Mouse (Mus musculus) testis, adult 2 months (tissue): ENCODE data around the gene Krt76.

Source experiments
- CTCF ChIP-seq: fragments of 200-500 bp; IDR thresholded peaks from 2 replicates; pipeline ENCODE4 v1.5.1; 2012; ENCODE audit warnings: low read depth, mild to moderate bottlenecking, inconsistent platforms, low read length, moderate library complexity; ENCODE audit not compliant: control insufficient read depth, insufficient read depth, insufficient replicate concordance
- POLR2A ChIP-seq: fragments of 200-500 bp; IDR thresholded peaks from 2 replicates; pipeline ENCODE4 v1.6.1; 2012; ENCODE audit warnings: low read depth, mild to moderate bottlenecking, inconsistent platforms, low read length, moderate library complexity; ENCODE audit not compliant: control insufficient read depth

- TF ChIP-seq CTCF (no peak), POLR2A (no peak)
Measured at GRCm38 (mm10) chr15:101858673-101859425, 33.9 kb downstream of the Krt76 start.
